Mouse (Mus musculus): ENCODE data around the gene Car1.
"Not testable (repeated sequence)": the region's sequence is repeated elsewhere in the genome, so short reads cannot be mapped to it uniquely, and the experiment has no call there.

GRCm38 (mm10) chr3:14782365-14782764, 25.8 kb downstream of the Car1 start:
- TF ChIP-seq GATA1, TAL1 (IDR thresholded peaks at IDR 0.05; ENCODE audit: low read length): not testable (repeated sequence)
